Mouse (Mus musculus) neural tube, embryonic 13.5 days (tissue): ENCODE results near the gene Sct. TPM values are rescaled to one million over a fixed set of nuclear protein-coding genes. Genes with fewer than 3 reads are reported as not detected.
"Not testable (repeated sequence)": the region's sequence is repeated elsewhere in the genome, so short reads cannot be mapped to it uniquely, and the experiment has no call there.

ENCODE experiments used
- ATAC-seq: fragments of 200-750 bp; cut with Nextera tagmentation; 2 replicates; pipeline ENCODE4 v1.8.0; 2017; ENCODE audit warnings: low read depth, mild to moderate bottlenecking, moderate TSS enrichment, moderate library complexity
- H3K27ac ChIP-seq: fragments of 300-500 bp; sonication (generic); replicated peaks from 2 replicates; pipeline ENCODE4 v1.5.1; 2015; ENCODE audit warnings: moderate library complexity, mild to moderate bottlenecking, inconsistent platforms
- H3K27me3 ChIP-seq: fragments of 300-500 bp; sonication (generic); 2 replicates; pipeline ENCODE4 v1.6.1; 2015; ENCODE audit warnings: mild to moderate bottlenecking, inconsistent platforms
- H3K36me3 ChIP-seq: fragments of 300-500 bp; sonication (generic); 2 replicates; pipeline ENCODE4 v1.6.1; 2015; ENCODE audit warnings: mild to moderate bottlenecking, inconsistent platforms
- H3K4me1 ChIP-seq: fragments of 300-500 bp; sonication (generic); replicated peaks from 2 replicates; pipeline ENCODE4 v1.6.1; 2015; ENCODE audit warnings: inconsistent platforms
- H3K4me2 ChIP-seq: fragments of 300-500 bp; sonication (generic); 2 replicates; pipeline ENCODE4 v1.6.1; 2015; ENCODE audit warnings: inconsistent platforms, mild to moderate bottlenecking, moderate library complexity
- H3K4me3 ChIP-seq: fragments of 300-500 bp; sonication (generic); 2 replicates; pipeline ENCODE4 v1.5.1; 2015; ENCODE audit warnings: mild to moderate bottlenecking, inconsistent platforms
- H3K9ac ChIP-seq: fragments of 300-500 bp; sonication (generic); 2 replicates; pipeline ENCODE4 v1.6.1; 2015; ENCODE audit warnings: moderate library complexity, mild to moderate bottlenecking, inconsistent platforms
- H3K9me3 ChIP-seq: fragments of 300-500 bp; sonication (generic); 2 replicates; pipeline ENCODE4 v1.6.1; 2016; ENCODE audit warnings: inconsistent platforms
- WGBS: fragments of 180-500 bp; shearing (Covaris S2); methylation state at CpG from one replicate; pipeline ENCODE4 v1.1.7; 2015; 5-methylcytosine and 5-hydroxymethylcytosine counted together
- polyA plus RNA-seq: library from polyadenylated mRNA; unstranded; fragments of >200 nt; fragmentation: Nextera tagmentation; extraction: Ambion mirVana; gene quantifications from 2 replicates; pipeline ENCODE4 v1.2.1, GENCODE M21; 2015

The Sct gene
- polyA plus RNA-seq, 1 experiment from 2014 or later, result 5.8 TPM

- peaks cover 17% of the 10 kb centered on the region for H3K4me1 ChIP-seq
- no peak overlapping the region for H3K4me3 ChIP-seq
- H3K27ac ChIP-seq, result no peak overlapping the region
- ATAC-seq, result no peak
- H3K9ac ChIP-seq, result no peak overlapping the region
- H3K36me3 ChIP-seq, result peaks cover 83% of the 10 kb centered on the region
- H3K27me3 ChIP-seq, result no peaks in the 10 kb centered on the region
- 95% methylated on average over 3 of the region's 3 CpGs for WGBS
- no peaks in the 10 kb centered on the region for H3K9me3 ChIP-seq
- H3K4me2 ChIP-seq, result no peak overlapping the region
These were observed 17.5 kb downstream of the Sct start for GRCm38 (mm10) chr7:141261480-141261879.

GRCm38 (mm10) chr7:141256159-141256558 is 22.8 kb downstream of the Sct start:
- no peak overlapping the region for H3K4me3 ChIP-seq
- WGBS, result 93% methylated on average over 10 of the region's 10 CpGs
- ATAC-seq, result no peak
- H3K4me1 ChIP-seq, result no peaks in the 10 kb centered on the region
- no peak overlapping the region for H3K4me2 ChIP-seq
- H3K9ac ChIP-seq, result no peak overlapping the region
- no peak overlapping the region for H3K27ac ChIP-seq
- peaks cover 95% of the 10 kb centered on the region for H3K36me3 ChIP-seq
- H3K27me3 ChIP-seq, result no peaks in the 10 kb centered on the region
- H3K9me3 ChIP-seq, result no peaks in the 10 kb centered on the region

GRCm38 (mm10) chr7:141250486-141250885 is 28.4 kb downstream of the Sct start:
- not testable (repeated sequence) for H3K9ac ChIP-seq, H3K27me3 ChIP-seq, H3K27ac ChIP-seq, H3K4me1 ChIP-seq, H3K9me3 ChIP-seq, ATAC-seq, H3K4me2 ChIP-seq, H3K4me3 ChIP-seq
- 94% methylated on average over 4 of the region's 4 CpGs for WGBS
- H3K36me3 ChIP-seq, result peaks cover 96% of the 10 kb centered on the region

- H3K9ac ChIP-seq, result no peak overlapping the region
- H3K4me3 ChIP-seq, result no peak overlapping the region
- 96% methylated on average over 10 of the region's 10 CpGs for WGBS
- H3K9me3 ChIP-seq, result no peaks in the 10 kb centered on the region
- no peak overlapping the region for H3K27ac ChIP-seq
- ATAC-seq, result no peak
- H3K4me1 ChIP-seq, result peaks cover 26% of the 10 kb centered on the region
- H3K27me3 ChIP-seq, result no peaks in the 10 kb centered on the region
- no peak overlapping the region for H3K4me2 ChIP-seq
- peaks cover 60% of the 10 kb centered on the region for H3K36me3 ChIP-seq
These were observed 47.4 kb downstream of the Sct start for GRCm38 (mm10) chr7:141231551-141231950.

GRCm38 (mm10) chr7:141231111-141231510 is 47.8 kb downstream of the Sct start:
- Histone ChIP-seq H3K27ac (no peak overlapping the region), H3K27me3 (no peaks in the 10 kb centered on the region), H3K4me2 (no peak overlapping the region), H3K9me3 (no peaks in the 10 kb centered on the region), H3K4me1 (peaks cover 26% of the 10 kb centered on the region), H3K36me3 (peaks cover 57% of the 10 kb centered on the region), H3K4me3 (no peak overlapping the region), H3K9ac (no peak overlapping the region)
- 94% methylated on average over 3 of the region's 3 CpGs for WGBS
- no peak for ATAC-seq

DNA sequence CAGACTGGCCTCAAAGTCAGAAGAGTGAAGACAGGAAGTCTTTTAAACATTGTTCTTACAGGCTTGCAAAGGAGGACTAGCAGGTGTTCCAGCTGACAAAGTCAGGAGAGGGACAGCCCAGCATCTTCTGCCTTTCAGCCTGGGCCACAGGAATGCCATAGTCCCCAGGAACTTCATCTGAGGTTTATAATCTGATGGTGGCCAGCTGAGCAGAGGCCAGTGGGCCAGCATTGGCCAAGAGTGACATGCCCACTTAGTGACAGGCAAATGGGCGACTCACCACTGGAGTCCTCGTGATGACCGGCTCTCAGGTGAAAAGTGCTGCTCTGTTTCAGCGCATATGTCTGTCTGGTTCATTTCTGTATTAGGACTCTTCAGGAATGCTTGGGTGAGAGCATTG is 48.4 kb downstream of the Sct start:
- 94% methylated on average over 4 of the region's 4 CpGs for WGBS
- ATAC-seq, result no peak
- Histone ChIP-seq H3K4me2 (peak overlapping the region; percentile 85), H3K9ac (peak overlapping the region; percentile 50; the same call in 1 of the 2 replicates), H3K27me3 (no peaks in the 10 kb centered on the region), H3K36me3 (peaks cover 52% of the 10 kb centered on the region), H3K4me1 (peaks cover 26% of the 10 kb centered on the region), H3K9me3 (no peaks in the 10 kb centered on the region), H3K27ac (no peak overlapping the region), H3K4me3 (no peak overlapping the region; the same call in 1 of the 2 replicates)

- peak overlapping the region; percentile 99 for H3K4me3 ChIP-seq
- H3K27ac ChIP-seq, result no peak overlapping the region
- H3K27me3 ChIP-seq, result no peaks in the 10 kb centered on the region
- no peak for ATAC-seq
- peak overlapping the region; percentile 96 for H3K9ac ChIP-seq
- H3K4me1 ChIP-seq, result peaks cover 26% of the 10 kb centered on the region
- peak overlapping the region; percentile 85 for H3K4me2 ChIP-seq
- H3K9me3 ChIP-seq, result no peaks in the 10 kb centered on the region
- peaks cover 43% of the 10 kb centered on the region for H3K36me3 ChIP-seq
- WGBS, result 70% methylated on average over 6 of the region's 6 CpGs
These were observed 49.2 kb downstream of the Sct start for GRCm38 (mm10) chr7:141229702-141230101.

Other genes starting within 250 kb of the Sct start
- gene B4galnt4, start 218.0 kb downstream of the Sct start, polyA plus RNA-seq, result 39.2 and 41.0 TPM in 2 replicates
- gene Pkp3, start 200.9 kb downstream of the Sct start, polyA plus RNA-seq, result 0.38 and 1.2 TPM in 2 replicates
- 1.5 and 3.5 TPM in 2 replicates for gene Sigirr, start 178.6 kb downstream of the Sct start, polyA plus RNA-seq
- gene Ano9, start 161.3 kb downstream of the Sct start, polyA plus RNA-seq, result 0.27 TPM in 1 of 2 replicates, not detected in the other
- gene Ptdss2, start 156.8 kb downstream of the Sct start, polyA plus RNA-seq, result 63.5 and 77.7 TPM in 2 replicates
- gene Rnh1, start 106.3 kb downstream of the Sct start, polyA plus RNA-seq, result 52.4 and 57.5 TPM in 2 replicates
- gene Hras, start 85.1 kb downstream of the Sct start, polyA plus RNA-seq, result 130 and 139 TPM in 2 replicates
- 7.6 and 9.0 TPM in 2 replicates for gene Lrrc56, start 85.0 kb downstream of the Sct start, polyA plus RNA-seq
- gene Lmntd2, start 65.1 kb downstream of the Sct start, polyA plus RNA-seq, result 1.3 and 1.5 TPM in 2 replicates
- 29.8 and 31.7 TPM in 2 replicates for gene Rassf7, start 63.3 kb downstream of the Sct start, polyA plus RNA-seq
- 71.4 and 74.1 TPM in 2 replicates for gene Phrf1, start 50.3 kb downstream of the Sct start, polyA plus RNA-seq
- gene Irf7, start 12.7 kb downstream of the Sct start, polyA plus RNA-seq, result 1.0 and 1.4 TPM in 2 replicates
- not detected in 2 replicates for gene Cdhr5, start 2.3 kb downstream of the Sct start, polyA plus RNA-seq
- 0.54 and 1.3 TPM in 2 replicates for gene Drd4, start 12.9 kb upstream of the Sct start, polyA plus RNA-seq
- 150 and 156 TPM in 2 replicates for gene Deaf1, start 48.6 kb upstream of the Sct start, polyA plus RNA-seq
- 58.7 and 60.8 TPM in 2 replicates for gene Tmem80, start 48.6 kb upstream of the Sct start, polyA plus RNA-seq
- gene Eps8l2, start 59.7 kb upstream of the Sct start, polyA plus RNA-seq, result 0.43 and 0.76 TPM in 2 replicates
- 328 and 340 TPM in 2 replicates for gene Taldo1, start 113.1 kb upstream of the Sct start, polyA plus RNA-seq
- gene Gatd1, start 135.0 kb upstream of the Sct start, polyA plus RNA-seq, result 47.0 and 51.4 TPM in 2 replicates
- gene Cend1, start 150.4 kb upstream of the Sct start, polyA plus RNA-seq, result 94.3 and 111 TPM in 2 replicates
- gene Slc25a22, start 158.8 kb upstream of the Sct start, polyA plus RNA-seq, result 59.6 and 66.7 TPM in 2 replicates
- gene Pidd1, start 164.9 kb upstream of the Sct start, polyA plus RNA-seq, result 3.8 and 3.9 TPM in 2 replicates
- gene Rplp2, start 168.2 kb upstream of the Sct start, polyA plus RNA-seq, result 769 and 771 TPM in 2 replicates
- 17.1 and 17.6 TPM in 2 replicates for gene Pnpla2, start 176.1 kb upstream of the Sct start, polyA plus RNA-seq
- 5.3 and 9.8 TPM in 2 replicates for gene Cracr2b, start 182.0 kb upstream of the Sct start, polyA plus RNA-seq
- gene Cd151, start 188.3 kb upstream of the Sct start, polyA plus RNA-seq, result 19.1 and 22.7 TPM in 2 replicates
- 79.3 and 85.0 TPM in 2 replicates for gene Polr2l, start 196.0 kb upstream of the Sct start, polyA plus RNA-seq
- 54.3 and 57.1 TPM in 2 replicates for gene Tspan4, start 196.1 kb upstream of the Sct start, polyA plus RNA-seq